Mouse (Mus musculus): ENCODE results near the gene Cd63.

Cd63 gene

DNA sequence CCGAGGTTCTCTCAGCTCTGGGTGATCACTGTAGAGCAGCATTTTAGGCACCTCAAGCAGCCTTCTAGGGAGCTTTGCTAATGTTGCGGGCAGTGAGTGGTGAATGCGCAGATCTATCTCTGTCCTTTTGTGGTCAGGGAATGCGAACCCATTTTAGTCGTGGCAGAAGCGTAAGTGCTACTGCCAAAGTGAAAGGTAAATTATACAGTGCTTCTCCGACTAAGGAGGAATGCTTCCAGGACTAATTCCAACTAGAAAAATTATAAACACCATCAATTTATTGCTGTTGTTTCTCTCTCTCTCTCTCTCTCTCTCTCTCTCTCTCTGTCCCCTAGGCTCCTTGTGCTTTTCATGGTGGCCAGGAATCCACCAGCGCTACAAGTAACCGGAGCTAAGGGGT is 23.1 kb downstream of the Cd63 start, which contains the start of gene Bloc1s1:
TSS of gene Bloc1s1 (minus strand) at position 101 of the 400 bp plus-strand sequence.
- in situ Hi-C loops (cut with MboI, MseI) = loop anchor here in 1 of 2 experiments (10.0 kb wide), 1 partner anchor 969 kb away; no protein-coding TSS in a partner anchor

- in situ Hi-C loops (cut with MboI, MseI) = loop anchor here in 1 of 2 experiments (10.0 kb wide), 1 partner anchor 974 kb away; no protein-coding TSS in a partner anchor
Observed at GRCm38 (mm10) chr10:128928356-128928755, 27.6 kb downstream of the Cd63 start.

DNA sequence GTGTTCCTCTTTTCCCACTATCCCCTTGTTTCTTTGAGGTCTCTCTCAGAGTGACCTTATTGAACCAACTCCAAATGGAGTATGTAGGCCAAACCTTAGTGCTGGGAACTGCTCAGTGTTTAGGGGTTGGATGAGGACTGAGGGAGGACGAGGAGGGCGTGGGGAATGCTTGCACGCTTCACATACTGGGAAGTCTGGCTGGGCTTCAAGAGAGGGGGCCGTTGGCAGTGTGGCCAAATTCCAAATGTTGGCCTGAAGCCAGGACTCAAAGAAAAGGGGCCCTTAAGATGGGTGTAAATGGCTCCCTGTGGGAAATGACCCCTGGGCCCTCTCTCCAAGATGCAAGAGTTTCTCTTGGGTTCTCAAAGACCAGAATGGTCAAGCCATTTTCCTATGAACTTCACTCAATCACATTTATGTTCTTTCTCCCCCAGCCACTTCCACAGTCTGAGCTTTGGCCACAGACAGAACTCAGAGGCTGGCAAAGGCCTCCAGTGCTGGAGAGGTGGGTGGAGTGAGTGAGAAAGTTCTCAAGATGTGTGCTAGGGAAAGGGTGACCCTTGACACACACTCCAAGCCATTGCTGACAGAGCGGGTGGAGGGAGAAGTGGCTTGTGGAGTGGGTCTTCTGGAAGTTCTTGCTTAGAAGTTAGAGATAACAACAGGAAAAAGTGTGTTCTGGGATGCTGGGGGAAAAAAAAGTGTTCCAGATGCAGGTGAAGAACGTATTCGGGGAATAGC is 29.0 kb downstream of the Cd63 start:
- in situ Hi-C loops (cut with MboI, MseI) = loop anchor here in 1 of 2 experiments (10.0 kb wide), 1 partner anchor 975 kb away; no protein-coding TSS in a partner anchor

DNA sequence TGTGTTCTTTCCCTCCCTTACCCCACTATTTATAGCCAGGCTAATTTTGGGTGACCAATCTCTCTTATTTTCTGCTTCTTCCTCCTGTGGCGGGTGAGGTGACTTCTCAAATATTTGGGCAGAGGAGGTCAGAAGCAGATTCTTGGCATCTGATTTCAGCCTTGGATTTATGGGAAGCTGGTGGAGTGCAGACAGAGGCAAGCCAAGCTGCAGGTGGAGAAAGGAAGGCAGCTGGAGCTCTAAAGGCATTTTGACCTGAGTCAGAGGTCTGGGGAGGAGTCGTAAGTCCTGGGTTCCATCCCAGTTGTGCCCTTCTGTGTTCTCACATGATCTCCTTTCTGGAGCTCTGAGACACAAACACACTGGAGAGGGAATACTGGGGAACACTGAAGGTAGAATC is 30.7 kb downstream of the Cd63 start:
- in situ Hi-C loops (cut with MboI, MseI) = no loop called here

- in situ Hi-C loops (cut with MboI, MseI) = no loop called here
Observed at GRCm38 (mm10) chr10:128933574-128933973, 32.8 kb downstream of the Cd63 start, which contains the start of gene Itga7. Itga7 (plus strand) TSS chr10:128933818.

DNA sequence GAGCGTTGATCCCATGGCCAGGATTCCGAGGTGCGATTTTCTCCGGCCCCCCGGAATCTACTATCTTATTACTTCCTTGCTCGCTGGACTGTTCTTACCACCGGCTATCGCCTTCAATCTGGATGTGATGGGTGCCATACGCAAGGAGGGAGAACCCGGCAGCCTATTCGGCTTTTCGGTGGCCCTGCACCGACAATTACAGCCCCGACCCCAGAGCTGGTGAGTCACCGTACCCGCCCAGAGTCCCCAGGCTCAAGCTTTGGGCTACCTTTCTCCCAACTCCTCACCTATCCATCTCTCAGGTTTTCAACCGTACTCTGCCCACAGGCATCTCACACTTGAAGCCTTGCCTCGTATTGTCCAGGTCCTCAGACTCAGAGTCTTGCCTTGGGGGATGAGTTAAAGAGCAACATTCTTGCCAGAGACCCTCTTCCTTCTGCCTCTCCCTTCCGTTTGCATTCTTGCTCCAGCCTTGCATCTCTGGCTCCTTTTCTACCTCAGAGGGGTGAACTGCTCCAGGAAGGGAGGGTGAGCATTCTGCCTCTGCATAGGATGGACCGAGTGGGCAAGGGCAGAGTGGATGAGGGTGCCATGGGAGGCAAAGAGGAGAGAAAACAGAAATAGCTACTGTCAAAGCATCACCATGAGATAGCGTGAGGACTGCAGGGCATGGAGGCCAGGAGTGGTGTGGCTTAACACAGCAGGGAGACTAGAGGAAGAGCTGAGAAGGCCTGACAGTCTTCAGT is 33.4 kb downstream of the Cd63 start:
- in situ Hi-C loops (cut with MboI, MseI) = no loop called here

- in situ Hi-C loops (cut with MboI, MseI) = no loop called here
Observed at GRCm38 (mm10) chr10:128934997-128935787, 34.4 kb downstream of the Cd63 start.

GRCm38 (mm10) chr10:128935826-128936440 is 35.1 kb downstream of the Cd63 start:
- in situ Hi-C loops (cut with MboI, MseI) = no loop called here

GRCm38 (mm10) chr10:128937756-128938390 is 37.1 kb downstream of the Cd63 start:
- in situ Hi-C loops (cut with MboI, MseI) = no loop called here

DNA sequence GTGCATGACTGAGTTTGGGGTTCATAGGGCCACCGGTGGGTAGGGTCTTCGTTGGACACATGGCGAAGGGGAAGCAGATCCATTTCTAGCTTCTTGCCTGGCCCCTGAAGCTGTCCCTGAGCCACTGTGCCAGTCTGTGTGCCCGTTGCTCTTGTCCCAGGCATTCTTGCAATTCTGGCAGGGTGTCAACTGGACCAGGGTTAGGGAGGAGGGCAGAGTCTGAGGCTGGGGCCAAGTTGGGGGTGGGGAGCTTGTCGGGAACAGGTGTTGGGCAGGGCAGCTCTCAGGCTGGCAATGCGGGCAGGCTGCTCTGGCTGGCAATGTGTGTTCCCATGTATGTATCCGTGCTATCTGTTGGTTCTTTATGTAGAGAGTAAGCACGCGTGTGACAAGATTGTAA is 37.7 kb downstream of the Cd63 start:
- in situ Hi-C loops (cut with MboI, MseI) = no loop called here

GRCm38 (mm10) chr10:128938974-128939373 is 38.2 kb downstream of the Cd63 start:
- in situ Hi-C loops (cut with MboI, MseI) = no loop called here

DNA sequence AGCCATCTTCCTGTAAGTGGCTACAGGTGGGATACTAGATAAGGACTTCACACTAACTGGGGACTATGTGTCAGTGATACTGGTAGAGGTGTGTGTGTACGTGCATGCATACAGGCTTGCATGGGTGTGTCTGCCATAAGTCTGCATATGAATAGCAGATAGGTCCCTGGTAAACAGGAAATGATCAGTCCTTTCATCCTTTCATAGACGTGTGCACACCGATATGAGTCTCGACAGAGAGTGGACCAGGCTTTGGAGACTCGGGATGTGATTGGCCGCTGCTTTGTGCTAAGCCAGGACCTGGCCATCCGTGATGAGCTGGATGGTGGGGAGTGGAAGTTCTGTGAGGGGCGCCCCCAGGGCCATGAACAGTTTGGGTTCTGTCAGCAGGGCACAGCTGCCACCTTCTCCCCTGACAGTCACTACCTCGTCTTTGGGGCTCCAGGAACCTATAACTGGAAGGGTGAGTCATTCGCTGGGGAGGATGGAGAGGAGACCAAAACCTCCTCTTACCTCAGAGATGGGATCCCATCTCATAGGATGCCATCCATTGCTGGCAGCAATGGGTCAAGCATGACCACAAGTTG is 39.8 kb downstream of the Cd63 start:
- in situ Hi-C loops (cut with MboI, MseI) = no loop called here

GRCm38 (mm10) chr10:128945675-128946074 is 44.9 kb downstream of the Cd63 start:
- in situ Hi-C loops (cut with MboI, MseI) = no loop called here

DNA sequence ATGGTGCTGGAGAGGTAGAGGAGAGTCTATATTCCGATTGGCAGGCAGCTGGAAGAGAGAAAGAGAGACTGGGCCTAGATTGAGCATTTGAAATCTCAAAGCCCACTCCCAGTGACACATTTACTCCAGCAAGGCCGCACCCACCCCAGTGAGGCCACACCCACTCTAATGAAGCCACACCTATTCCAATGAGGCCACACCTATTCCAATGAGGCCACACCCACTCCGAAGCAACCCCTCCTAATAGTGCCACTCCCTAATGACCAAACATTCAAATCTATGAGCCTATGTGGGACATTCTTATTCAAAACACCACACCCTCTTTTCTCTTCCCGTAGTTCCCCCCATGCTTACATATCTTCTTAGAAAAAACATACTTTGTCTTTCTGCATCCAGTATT is 46.7 kb downstream of the Cd63 start:
- in situ Hi-C loops (cut with MboI, MseI) = no loop called here

- in situ Hi-C loops (cut with MboI, MseI) = no loop called here
Observed at GRCm38 (mm10) chr10:128950208-128950887, 49.6 kb downstream of the Cd63 start.

- in situ Hi-C loops (cut with MboI, MseI) = no loop called here
Observed at GRCm38 (mm10) chr10:128958340-128958739, 57.6 kb downstream of the Cd63 start.

- in situ Hi-C loops (cut with MboI, MseI) = no loop called here
Observed at GRCm38 (mm10) chr10:128960142-128960541, 59.4 kb downstream of the Cd63 start.

DNA sequence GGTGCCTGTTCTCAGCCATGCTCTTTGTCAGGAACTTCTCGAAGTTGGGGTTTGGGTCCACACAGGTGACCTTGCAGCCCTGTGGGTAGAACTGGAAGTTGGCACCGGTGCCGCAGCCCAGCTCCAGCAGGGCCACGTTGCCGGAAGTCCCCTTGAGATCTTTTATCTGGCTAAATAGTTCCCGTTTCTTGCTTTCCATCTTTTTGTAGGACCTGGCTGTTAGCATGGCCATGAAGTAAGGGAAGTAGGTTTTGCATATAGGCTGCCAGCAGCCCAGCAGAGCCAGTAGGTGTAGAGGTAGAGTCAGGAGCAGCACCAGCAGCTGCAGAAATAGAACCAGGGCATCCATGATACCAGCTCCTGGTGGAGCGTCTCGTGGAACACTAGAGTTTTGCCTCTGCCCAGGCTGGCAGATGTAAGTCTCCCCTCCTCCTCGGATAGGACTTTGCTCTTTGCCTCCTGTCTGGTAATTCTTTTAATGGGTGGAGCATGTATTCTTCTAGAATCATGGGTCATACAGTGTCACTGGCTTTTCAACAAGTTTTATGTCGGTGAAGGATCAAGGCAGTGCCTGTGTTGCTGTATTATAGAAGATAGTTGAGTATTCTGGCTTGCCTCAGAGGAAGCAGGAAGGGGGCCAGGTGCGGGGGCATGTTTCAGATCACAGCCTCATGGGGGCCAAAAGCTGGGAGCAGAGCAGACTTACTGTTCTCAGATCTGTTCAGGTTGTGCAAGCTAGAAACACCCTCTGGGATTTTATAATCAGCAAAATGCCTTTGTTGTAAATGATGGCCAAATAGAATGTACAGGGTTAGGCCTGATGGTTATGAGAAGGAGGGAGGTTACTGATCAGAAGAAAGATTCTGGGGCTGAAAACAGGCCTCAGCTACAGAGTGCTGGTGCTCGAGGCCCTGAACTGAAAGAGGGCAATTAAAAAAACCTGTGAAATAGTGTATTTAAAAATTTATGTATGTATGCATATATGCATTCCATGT is 60.1 kb downstream of the Cd63 start, which contains the start of gene Mettl7b:
TSS of gene Mettl7b (minus strand) at position 399 of the 995 bp plus-strand sequence.
- in situ Hi-C loops (cut with MboI, MseI) = no loop called here

All from T-helper 17 cell (primary cell).